Comparison of ENCODE assay signal across 8 mouse cellular contexts in genomic region chr2:97467031-97467549, GRCm38 (mm10).
DNase-seq lines count a peak whose midpoint lies in the region; ATAC-seq and TF ChIP-seq lines count a peak whose summit lies in the region.

No protein-coding gene starts in this region.

- H3K27ac ChIP-seq in lung, embryonic 14.5 days (ENCODE audit: low read depth), result no peak overlapping the region
- peak overlapping the region; percentile 83; the same call in 1 of the 2 replicates for H3K27ac ChIP-seq in stomach, embryonic 15.5 days

- no peaks in the 10 kb centered on the region for H3K9me3 ChIP-seq in lung, embryonic 14.5 days (ENCODE audit: low read depth, low read length)
- H3K9me3 ChIP-seq in stomach, embryonic 15.5 days, result no peaks in the 10 kb centered on the region

- peak overlapping the region; percentile 41 for H3K4me3 ChIP-seq in lung, embryonic 14.5 days (ENCODE audit: low read depth, low read length)
- peak overlapping the region; percentile 56 for H3K4me3 ChIP-seq in stomach, embryonic 15.5 days (replicated peaks)

- H3K9ac ChIP-seq in lung, embryonic 14.5 days, result peak overlapping the region; percentile 23; the same call in 1 of the 2 replicates
- H3K9ac ChIP-seq in stomach, embryonic 15.5 days, result 0 out of 2 replicates have a peak overlapping the region, but pooled peaks have one; percentile 9

- TF ChIP-seq CTCF in lung, embryonic 14.5 days (IDR thresholded peaks at IDR 0.05; ENCODE audit: low read depth), result no peak

- peak; percentile 50; the same call in 1 of the 2 replicates for ATAC-seq in lung, embryonic 14.5 days (ENCODE audit: insufficient read depth)
- 0 out of 2 replicates have a peak, but pooled peaks have one; percentile 4 for ATAC-seq in frontal cortex, adult (ENCODE audit: low TSS enrichment)
- no peak; the same call in 1 of the 2 replicates for ATAC-seq in stomach, embryonic 15.5 days (ENCODE audit: insufficient read depth, low FRiP score, low read depth)

- H3K27me3 ChIP-seq in lung, embryonic 14.5 days (ENCODE audit: insufficient read depth, low read length), result peaks cover 6% of the 10 kb centered on the region; the same call in 1 of the 2 replicates
- no peaks in the 10 kb centered on the region for H3K27me3 ChIP-seq in stomach, embryonic 15.5 days (replicated peaks)

- DNase-seq in lung, embryonic 14.5 days, result peak; percentile 22
- DNase-seq in lung, postnatal 10 days, result no peak
- peak; percentile 54 for DNase-seq in cerebellum, adult 8-10 months
- DNase-seq in kidney, postnatal 4 days, result peak; percentile 24 to 47
- peak; percentile 41 for DNase-seq in mesoderm, embryonic 11.5 days (ENCODE audit: low read depth, low spot score)
- DNase-seq in thymus, postnatal 36 days, result no peak

- peak overlapping the region; percentile 86 for H3K4me2 ChIP-seq in lung, embryonic 14.5 days
- H3K4me2 ChIP-seq in stomach, embryonic 15.5 days, result peak overlapping the region; percentile 87

- no peaks in the 10 kb centered on the region for H3K4me1 ChIP-seq in lung, embryonic 14.5 days (ENCODE audit: insufficient read depth)
- no peaks in the 10 kb centered on the region for H3K4me1 ChIP-seq in stomach, embryonic 15.5 days

- WGBS in lung, embryonic 14.5 days, result under 1% methylated on average over 26 of the region's 26 CpGs
- WGBS in stomach, embryonic 15.5 days, result under 1% methylated on average over 26 of the region's 26 CpGs

- no peaks in the 10 kb centered on the region for H3K36me3 ChIP-seq in lung, embryonic 14.5 days (ENCODE audit: insufficient read depth)
- no peaks in the 10 kb centered on the region for H3K36me3 ChIP-seq in stomach, embryonic 15.5 days

Comparison
In these comparisons a context has a peak if more than half of its experiments do, and no peak if none do; other contexts are left out.
1. DNase-seq: peak in lung, embryonic 14.5 days (single experiment), cerebellum, adult 8-10 months (single experiment), kidney, postnatal 4 days (2 of 2) and mesoderm, embryonic 11.5 days (single experiment); none in lung, postnatal 10 days (single experiment) and thymus, postnatal 36 days (0 of 2).